Mouse (Mus musculus): ENCODE measurements around the gene Slbp. TPM values are rescaled to one million over a fixed set of nuclear protein-coding genes. Genes with fewer than 3 reads are reported as not detected.

Slbp gene
- polyA plus RNA-seq, 1 experiment: 47.4 TPM

DNA sequence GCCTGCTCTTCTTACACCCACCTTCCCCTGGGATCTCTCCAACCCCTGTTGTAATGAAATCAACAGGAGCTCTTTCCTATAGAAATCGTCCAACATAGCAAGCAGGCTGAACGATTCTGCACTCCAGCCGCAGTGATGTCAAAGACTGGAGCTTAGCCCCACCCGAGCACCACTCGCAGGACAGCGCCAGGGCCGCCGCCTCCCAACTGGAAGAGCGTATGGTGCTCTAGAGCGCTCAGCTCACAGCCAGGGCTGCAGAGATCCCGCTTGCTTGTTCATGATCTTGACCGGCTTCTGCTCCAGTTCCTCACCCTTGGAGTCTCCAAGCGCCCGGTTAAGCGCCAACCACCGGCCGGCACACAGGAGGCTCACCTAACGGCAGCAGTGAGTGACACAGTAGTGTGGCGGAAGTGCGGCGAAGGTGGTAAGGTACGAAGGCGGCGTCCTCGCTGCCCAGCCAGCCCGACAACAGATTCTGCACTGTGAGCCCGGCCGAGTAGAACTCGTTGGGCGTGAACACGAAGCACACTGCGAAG lies 4.9 kb upstream of the Slbp start:
- TF ChIP-seq MYOG (IDR thresholded peaks at IDR 0.05; ENCODE audit: control insufficient read depth, extremely low read depth, insufficient read length) (no peak), MYOD1 (IDR thresholded peaks at IDR 0.05; ENCODE audit: control insufficient read depth, insufficient read length, low read depth) (no peak), CEBPB (IDR thresholded peaks at IDR 0.05; ENCODE audit: low read depth) (no peak), FOSL1 (IDR thresholded peaks at IDR 0.05; ENCODE audit: insufficient read depth, low read length, poor library complexity, severe bottlenecking) (no peak), CTCF (IDR thresholded peaks at IDR 0.05; ENCODE audit: control insufficient read depth, insufficient read depth, insufficient read length) (no peak)
- H3K4me3 ChIP-seq (ENCODE audit: insufficient read depth, poor library complexity, severe bottlenecking): peak overlapping the region; percentile 97
- peaks cover 75% of the 10 kb centered on the region for H3K79me2 ChIP-seq (ENCODE audit: control insufficient read depth, insufficient read depth)
- H3ac ChIP-seq (ENCODE audit: control insufficient read depth, insufficient read length, low read depth): peak overlapping the region; percentile 72
- H3K27me3 ChIP-seq (ENCODE audit: control insufficient read depth, insufficient read depth, insufficient read length): no peaks in the 10 kb centered on the region
- H3K36me3 ChIP-seq (ENCODE audit: control insufficient read depth, insufficient read depth): peaks cover 47% of the 10 kb centered on the region
- peaks cover 45% of the 10 kb centered on the region for H3K79me3 ChIP-seq (ENCODE audit: low read depth)

DNA sequence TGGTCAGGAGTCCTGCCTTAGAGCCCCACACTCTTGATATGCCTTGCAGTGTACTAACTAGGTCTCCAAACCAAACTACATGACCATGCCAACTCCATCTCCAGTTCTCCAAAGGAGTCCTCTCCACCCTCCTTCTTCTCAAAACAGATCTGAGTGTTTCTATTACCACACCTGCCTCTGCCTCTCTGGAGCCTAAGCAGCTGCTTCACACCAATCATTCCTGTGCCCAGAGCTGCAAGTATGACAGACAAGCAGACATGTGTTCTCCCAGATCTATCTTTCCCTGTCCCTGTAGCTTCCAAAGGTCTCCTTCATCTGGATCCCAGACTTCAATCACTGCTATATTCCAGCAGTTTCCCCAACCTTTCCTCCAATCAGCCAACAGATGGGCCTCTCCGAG lies 4.4 kb upstream of the Slbp start:
- peak; percentile 24 for TF ChIP-seq MYOD1 (IDR thresholded peaks at IDR 0.05; ENCODE audit: control insufficient read depth, insufficient read length, low read depth)
- TF ChIP-seq USF1 (IDR thresholded peaks at IDR 0.05; ENCODE audit: low read depth): no peak
- no peak for TF ChIP-seq FOSL1 (IDR thresholded peaks at IDR 0.05; ENCODE audit: insufficient read depth, low read length, poor library complexity, severe bottlenecking)
- no peak for TF ChIP-seq MYOG (IDR thresholded peaks at IDR 0.05; ENCODE audit: control insufficient read depth, extremely low read depth, insufficient read length)
- no peak for TF ChIP-seq CTCF (IDR thresholded peaks at IDR 0.05; ENCODE audit: control insufficient read depth, insufficient read depth, insufficient read length)
- no peak for TF ChIP-seq MAX (IDR thresholded peaks at IDR 0.05)
- TF ChIP-seq CEBPB (IDR thresholded peaks at IDR 0.05; ENCODE audit: low read depth): no peak
- Histone ChIP-seq H3K4me3 (ENCODE audit: insufficient read depth, poor library complexity, severe bottlenecking) (peak overlapping the region; percentile 97), H3K79me2 (ENCODE audit: control insufficient read depth, insufficient read depth) (peaks cover 73% of the 10 kb centered on the region), H3K79me3 (ENCODE audit: low read depth) (peaks cover 46% of the 10 kb centered on the region), H3ac (ENCODE audit: control insufficient read depth, insufficient read length, low read depth) (peak overlapping the region; percentile 72), H3K27me3 (ENCODE audit: control insufficient read depth, insufficient read depth, insufficient read length) (no peaks in the 10 kb centered on the region), H3K36me3 (ENCODE audit: control insufficient read depth, insufficient read depth) (peaks cover 42% of the 10 kb centered on the region)

DNA sequence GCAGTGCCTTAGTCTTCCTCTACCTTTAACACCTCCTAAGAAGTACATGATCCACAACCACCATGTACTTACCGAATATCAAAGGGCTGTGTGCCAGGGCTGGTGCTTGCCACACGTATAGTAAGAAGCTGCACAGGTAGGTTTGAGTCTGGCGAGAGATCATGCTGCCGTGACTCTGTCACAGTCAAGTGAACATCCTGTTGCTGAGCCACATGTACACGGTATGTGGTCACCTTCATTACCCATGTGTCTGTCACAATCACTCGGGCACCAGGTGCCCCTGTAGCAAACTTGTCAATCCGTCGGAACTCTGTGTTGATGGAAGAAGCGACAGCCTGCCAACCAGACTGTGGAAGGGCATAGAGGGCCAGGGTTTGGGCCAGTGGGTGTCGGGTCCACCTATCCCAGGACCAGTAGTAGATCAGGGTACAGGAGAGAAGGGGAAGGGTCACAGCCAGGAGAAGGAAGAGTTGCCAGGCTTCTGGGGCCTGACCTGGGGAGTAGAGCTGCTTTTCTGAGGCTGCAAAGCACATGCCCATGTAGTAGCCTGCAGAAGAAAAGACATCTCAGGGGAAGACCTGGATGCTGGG lies 3.0 kb upstream of the Slbp start:
- no peaks in the 10 kb centered on the region for H3K27me3 ChIP-seq (ENCODE audit: control insufficient read depth, insufficient read depth, insufficient read length)
- H3K4me3 ChIP-seq (ENCODE audit: insufficient read depth, poor library complexity, severe bottlenecking): no peak overlapping the region
- H3ac ChIP-seq (ENCODE audit: control insufficient read depth, insufficient read length, low read depth): no peak overlapping the region
- TF ChIP-seq USF1 (IDR thresholded peaks at IDR 0.05; ENCODE audit: low read depth): no peak
- TF ChIP-seq MAX (IDR thresholded peaks at IDR 0.05): no peak
- TF ChIP-seq FOSL1 (IDR thresholded peaks at IDR 0.05; ENCODE audit: insufficient read depth, low read length, poor library complexity, severe bottlenecking): no peak
- TF ChIP-seq CTCF (IDR thresholded peaks at IDR 0.05; ENCODE audit: control insufficient read depth, insufficient read depth, insufficient read length): no peak
- no peak for TF ChIP-seq MYOD1 (IDR thresholded peaks at IDR 0.05; ENCODE audit: control insufficient read depth, insufficient read length, low read depth)
- TF ChIP-seq CEBPB (IDR thresholded peaks at IDR 0.05; ENCODE audit: low read depth): no peak
- no peak for TF ChIP-seq MYOG (IDR thresholded peaks at IDR 0.05; ENCODE audit: control insufficient read depth, extremely low read depth, insufficient read length)
- peaks cover 73% of the 10 kb centered on the region for H3K79me2 ChIP-seq (ENCODE audit: control insufficient read depth, insufficient read depth)
- peaks cover 51% of the 10 kb centered on the region for H3K79me3 ChIP-seq (ENCODE audit: low read depth)
- peaks cover 38% of the 10 kb centered on the region for H3K36me3 ChIP-seq (ENCODE audit: control insufficient read depth, insufficient read depth)

DNA sequence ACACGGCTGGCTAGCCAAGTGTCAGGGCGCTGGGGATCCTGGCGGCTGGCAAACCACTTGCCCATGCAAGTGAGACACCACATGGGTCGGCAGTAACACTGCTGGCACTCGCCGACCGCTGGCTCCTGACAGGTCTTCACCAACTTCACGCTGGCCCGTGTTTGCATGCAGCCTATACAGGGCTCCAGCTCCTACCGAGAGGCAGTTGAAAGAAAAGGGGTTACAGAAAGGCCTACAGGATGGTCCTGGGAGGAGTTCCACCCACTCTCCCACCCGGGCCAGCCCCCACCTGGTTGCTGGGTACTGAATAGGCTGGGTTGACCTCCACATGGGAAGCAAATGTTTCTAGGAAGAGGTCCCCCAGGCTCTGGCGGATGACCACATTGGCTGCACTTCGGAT lies 2.0 kb upstream of the Slbp start:
- Histone ChIP-seq H3K79me3 (ENCODE audit: low read depth) (peaks cover 52% of the 10 kb centered on the region), H3K4me3 (ENCODE audit: insufficient read depth, poor library complexity, severe bottlenecking) (no peak overlapping the region), H3ac (ENCODE audit: control insufficient read depth, insufficient read length, low read depth) (no peak overlapping the region), H3K27me3 (ENCODE audit: control insufficient read depth, insufficient read depth, insufficient read length) (no peaks in the 10 kb centered on the region), H3K36me3 (ENCODE audit: control insufficient read depth, insufficient read depth) (peaks cover 43% of the 10 kb centered on the region), H3K79me2 (ENCODE audit: control insufficient read depth, insufficient read depth) (peaks cover 73% of the 10 kb centered on the region)
- TF ChIP-seq CTCF (IDR thresholded peaks at IDR 0.05; ENCODE audit: control insufficient read depth, insufficient read depth, insufficient read length) (no peak), MYOG (IDR thresholded peaks at IDR 0.05; ENCODE audit: control insufficient read depth, extremely low read depth, insufficient read length) (no peak), MAX (IDR thresholded peaks at IDR 0.05) (no peak)

DNA sequence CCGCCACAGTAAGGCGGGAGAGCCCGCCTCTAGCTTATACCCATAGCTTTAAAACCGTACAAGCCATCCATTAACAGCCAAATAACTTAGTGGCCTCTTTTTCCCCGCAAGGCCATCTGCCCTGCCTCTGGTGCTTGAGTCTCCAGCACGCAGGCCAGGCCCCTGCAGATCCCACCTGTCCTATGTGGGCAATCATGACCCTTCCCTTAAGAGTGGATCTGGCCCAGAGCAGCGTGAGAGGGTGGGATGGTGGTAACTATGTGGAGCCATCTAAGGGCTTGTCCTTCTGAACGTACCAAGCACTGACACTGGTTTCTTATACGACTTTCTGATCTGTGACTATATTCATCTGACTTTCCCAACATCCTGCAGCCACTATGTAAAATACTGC lies 404 bp upstream of the Slbp start:
- H3K27me3 ChIP-seq (ENCODE audit: control insufficient read depth, insufficient read depth, insufficient read length): no peaks in the 10 kb centered on the region
- peaks cover 57% of the 10 kb centered on the region for H3K79me3 ChIP-seq (ENCODE audit: low read depth)
- H3K79me2 ChIP-seq (ENCODE audit: control insufficient read depth, insufficient read depth): peaks cover 78% of the 10 kb centered on the region
- no peak overlapping the region for H3K4me3 ChIP-seq (ENCODE audit: insufficient read depth, poor library complexity, severe bottlenecking)
- H3ac ChIP-seq (ENCODE audit: control insufficient read depth, insufficient read length, low read depth): peak overlapping the region; percentile 65
- TF ChIP-seq CTCF (IDR thresholded peaks at IDR 0.05; ENCODE audit: control insufficient read depth, insufficient read depth, insufficient read length) (no peak), USF1 (IDR thresholded peaks at IDR 0.05; ENCODE audit: low read depth) (no peak), CEBPB (IDR thresholded peaks at IDR 0.05; ENCODE audit: low read depth) (no peak), MAX (IDR thresholded peaks at IDR 0.05) (no peak), FOSL1 (IDR thresholded peaks at IDR 0.05; ENCODE audit: insufficient read depth, low read length, poor library complexity, severe bottlenecking) (no peak), MYOD1 (IDR thresholded peaks at IDR 0.05; ENCODE audit: control insufficient read depth, insufficient read length, low read depth) (no peak), MYOG (IDR thresholded peaks at IDR 0.05; ENCODE audit: control insufficient read depth, extremely low read depth, insufficient read length) (no peak)
- peaks cover 59% of the 10 kb centered on the region for H3K36me3 ChIP-seq (ENCODE audit: control insufficient read depth, insufficient read depth)

DNA sequence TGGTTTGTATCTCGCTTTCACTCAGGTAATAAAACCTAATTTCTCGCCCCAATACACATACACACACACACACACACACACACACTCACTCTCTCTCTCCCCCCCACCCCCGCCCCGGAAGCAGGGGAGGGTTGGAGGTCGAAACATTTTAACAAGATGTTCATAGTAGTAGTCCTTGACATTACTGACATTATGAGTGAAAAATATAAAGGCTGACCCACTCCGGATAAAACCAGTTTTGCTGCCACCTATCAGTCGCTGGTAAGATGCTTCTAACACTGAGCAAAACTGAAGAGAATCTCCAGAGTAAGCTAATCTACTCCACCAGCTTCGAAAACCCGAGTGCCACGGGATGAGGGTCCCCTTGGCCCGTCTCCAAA lies 843 bp downstream of the Slbp start:
- Histone ChIP-seq H3K36me3 (ENCODE audit: control insufficient read depth, insufficient read depth) (peaks cover 72% of the 10 kb centered on the region), H3K79me3 (ENCODE audit: low read depth) (peaks cover 57% of the 10 kb centered on the region), H3K4me3 (ENCODE audit: insufficient read depth, poor library complexity, severe bottlenecking) (peak overlapping the region; percentile 70), H3K27me3 (ENCODE audit: control insufficient read depth, insufficient read depth, insufficient read length) (no peaks in the 10 kb centered on the region), H3K79me2 (ENCODE audit: control insufficient read depth, insufficient read depth) (peaks cover 80% of the 10 kb centered on the region), H3ac (ENCODE audit: control insufficient read depth, insufficient read length, low read depth) (peak overlapping the region; percentile 82)
- no peak for TF ChIP-seq MYOD1 (IDR thresholded peaks at IDR 0.05; ENCODE audit: control insufficient read depth, insufficient read length, low read depth)
- TF ChIP-seq USF1 (IDR thresholded peaks at IDR 0.05; ENCODE audit: low read depth): no peak
- no peak for TF ChIP-seq MAX (IDR thresholded peaks at IDR 0.05)
- no peak for TF ChIP-seq MYOG (IDR thresholded peaks at IDR 0.05; ENCODE audit: control insufficient read depth, extremely low read depth, insufficient read length)
- TF ChIP-seq FOSL1 (IDR thresholded peaks at IDR 0.05; ENCODE audit: insufficient read depth, low read length, poor library complexity, severe bottlenecking): no peak
- no peak for TF ChIP-seq CEBPB (IDR thresholded peaks at IDR 0.05; ENCODE audit: low read depth)
- no peak for TF ChIP-seq CTCF (IDR thresholded peaks at IDR 0.05; ENCODE audit: control insufficient read depth, insufficient read depth, insufficient read length)
